Mouse (Mus musculus) lung, adult 2 months (tissue): Measurements from ENCODE around the gene Ces1g.

Experiments
- CTCF ChIP-seq: fragments of 200-500 bp; IDR thresholded peaks from 2 replicates; pipeline ENCODE4 v1.5.1; 2011; ENCODE audit warnings: mild to moderate bottlenecking, low read length, control low read depth; ENCODE audit not compliant: insufficient read depth
- POLR2A ChIP-seq: fragments of 200-500 bp; IDR thresholded peaks from 2 replicates; pipeline ENCODE4 v1.6.1; 2011; ENCODE audit warnings: low read depth, mild to moderate bottlenecking, control low read depth, low read length, borderline replicate concordance; ENCODE audit errors: extremely low read depth

GRCm38 (mm10) chr8:93315557-93315956, 21.6 kb downstream of the Ces1g start:
- no peak for TF ChIP-seq CTCF
- no peak for TF ChIP-seq POLR2A
